Mouse (Mus musculus) CH12.LX (cell line): ENCODE results near the gene Nxf3. TPM values are rescaled to one million over a fixed set of nuclear protein-coding genes. Genes with fewer than 3 reads are reported as not detected.
"Not testable (repeated sequence)": the region's sequence is repeated elsewhere in the genome, so short reads cannot be mapped to it uniquely, and the experiment has no call there.

ENCODE experiments used
- DNase-seq: peaks from one replicate; pipeline ENCODE4 v3.0.0-alpha.2; 2013; ENCODE audit errors: extremely low read depth
- H3K27ac ChIP-seq: 2 replicates; pipeline ENCODE4 v1.5.1; 2012; ENCODE audit warnings: low read depth, mild to moderate bottlenecking, control low read depth, moderate library complexity; ENCODE audit not compliant: insufficient read depth
- H3K27me3 ChIP-seq: replicated peaks from 2 replicates; pipeline ENCODE3; 2012; ENCODE audit warnings: inconsistent platforms
- H3K36me3 ChIP-seq, 2 experiments: replicated peaks in 1 of 2; 2 replicates each; pipeline versions ENCODE3 to v1.6.1; 2012; ENCODE audit warnings: inconsistent platforms in 1 of 2, low read length in 1 of 2, mild to moderate bottlenecking in 1 of 2, mixed read lengths in 1 of 2, moderate library complexity in 1 of 2; ENCODE audit not compliant: control insufficient read depth in 1 of 2, insufficient read depth in 1 of 2
- H3K4me1 ChIP-seq, 2 experiments: 2 replicates each; pipeline ENCODE4 v1.6.1; 2012; ENCODE audit warnings: inconsistent platforms in 1 of 2, moderate library complexity in 1 of 2; ENCODE audit not compliant: insufficient read depth in 2 of 2, control insufficient read depth in 1 of 2
- H3K4me2 ChIP-seq: 2 replicates; pipeline ENCODE4 v1.6.1; 2012; ENCODE audit warnings: low read depth, mild to moderate bottlenecking, control low read depth; ENCODE audit not compliant: poor library complexity, insufficient read depth, severe bottlenecking
- H3K4me3 ChIP-seq, 3 experiments: fragments of 150-350 bp in 1 of 3; sonication (generic) in 1 of 3; replicated peaks in 1 of 3; 2 replicates each; pipeline versions ENCODE3 to v1.5.1; 2011 to 2012; ENCODE audit warnings: low read depth in 2 of 3, low read length in 2 of 3, mild to moderate bottlenecking in 2 of 3, moderate library complexity in 2 of 3, control low read depth in 1 of 3, improper control_type of control experiment in 1 of 3, inconsistent platforms in 1 of 3, mixed read lengths in 1 of 3; ENCODE audit not compliant: poor library complexity in 1 of 3
- H3K79me2 ChIP-seq: replicated peaks from 2 replicates; pipeline ENCODE4 v1.6.1; 2012; ENCODE audit warnings: mild to moderate bottlenecking, moderate library complexity; ENCODE audit not compliant: control insufficient read depth, poor library complexity, insufficient read depth, severe bottlenecking; ENCODE audit errors: extremely low read depth
- H3K9ac ChIP-seq: 2 replicates; pipeline ENCODE4 v1.6.1; 2012; ENCODE audit warnings: low read depth, mild to moderate bottlenecking, control low read depth, moderate library complexity; ENCODE audit not compliant: insufficient read depth
- H3K9me3 ChIP-seq: replicated peaks from 2 replicates; pipeline ENCODE3; 2012; ENCODE audit warnings: low read length, inconsistent platforms, mixed read lengths
- CHD1 ChIP-seq: IDR thresholded peaks from 2 replicates; pipeline ENCODE4 v1.6.1; 2012; ENCODE audit warnings: low read depth, low read length, improper control_type of control experiment, inconsistent platforms
- CHD2 ChIP-seq: IDR thresholded peaks from 2 replicates; pipeline ENCODE4 v1.6.1; 2011; ENCODE audit warnings: low read length, improper control_type of control experiment
- ETS1 ChIP-seq: conservative IDR thresholded peaks from 2 replicates; pipeline ENCODE4 v1.6.1; 2012; ENCODE audit warnings: low read depth, mild to moderate bottlenecking, inconsistent platforms, low read length, improper control_type of control experiment, moderate library complexity
- MAX ChIP-seq: IDR thresholded peaks from 2 replicates; pipeline ENCODE4 v1.6.1; 2011; ENCODE audit warnings: low read length, improper control_type of control experiment
- NRF1 ChIP-seq: IDR thresholded peaks from 2 replicates; pipeline ENCODE4 v1.6.1; 2014; ENCODE audit warnings: low read depth, mild to moderate bottlenecking, inconsistent platforms, low read length, improper control_type of control experiment, moderate library complexity
- PAX5 ChIP-seq: IDR thresholded peaks from 2 replicates; pipeline ENCODE4 v1.6.1; 2012; ENCODE audit warnings: low read length, inconsistent platforms, mixed read lengths
- SIN3A ChIP-seq: IDR thresholded peaks from 2 replicates; pipeline ENCODE4 v1.6.1; 2012; ENCODE audit warnings: low read length, improper control_type of control experiment, inconsistent platforms
- SMC3 ChIP-seq: IDR thresholded peaks from 2 replicates; pipeline ENCODE4 v1.6.1; 2011; ENCODE audit warnings: low read depth, low read length, improper control_type of control experiment
- dilution Hi-C: fragments of 300-500 bp; cut with MboI; formaldehyde crosslinking; loops from 2 replicates; pipeline ENCODE4 v1.14.3; 2020; ENCODE audit warnings: low sequenced_read_pairs; ENCODE audit not compliant: extremely low pct_unique_long_range_greater_than_20kb, extremely low pct_ligation_motif_present
- in situ Hi-C: fragments of 300-500 bp; cut with MboI; formaldehyde crosslinking; loops from 3 replicates; pipeline ENCODE4 v1.14.3; 2019; ENCODE audit warnings: low sequenced_read_pairs, low pct_ligation_motif_present, low pct_unique_long_range_greater_than_20kb, mixed read lengths
- polyA plus RNA-seq: library from polyadenylated mRNA; unstranded; fragments of >175 nt; gene quantifications from 2 replicates; pipeline ENCODE4 v1.2.1, GENCODE M21; 2012; ENCODE audit warnings: low read depth; ENCODE audit not compliant: insufficient read length
- total RNA-seq, 2 experiments: library from RNA; depleted of rRNA; stranded (reverse); fragments of 300-350 nt in 1 of 2; fragments of >200 nt in 1 of 2; gene quantifications; 2 replicates each; pipeline ENCODE4 v1.2.3; 2012 to 2014

Nxf3 gene
- total and polyA plus RNA-seq, 3 experiments = 0.13 to 1.1 TPM; not detected in 1

GRCm38 (mm10) chrX:136092497-136093279 lies 7.6 kb upstream of the Nxf3 start:
- no peaks in the 10 kb centered on the region for H3K27me3 ChIP-seq
- H3K4me2 ChIP-seq = no peak overlapping the region
- dilution Hi-C loops = no loop called here
- no peak for DNase-seq
- H3K9ac ChIP-seq = no peak overlapping the region
- in situ Hi-C loops = no loop called here
- no peaks in the 10 kb centered on the region for H3K79me2 ChIP-seq
- TF ChIP-seq CHD1 = no peak
- no peak for TF ChIP-seq SIN3A
- TF ChIP-seq CHD2 = no peak
- no peak for TF ChIP-seq MAX
- no peak for TF ChIP-seq PAX5
- no peak for TF ChIP-seq NRF1
- TF ChIP-seq ETS1 = no peak
- TF ChIP-seq SMC3 = no peak
- H3K4me1 ChIP-seq = no peaks in the 10 kb centered on the region
- H3K27ac ChIP-seq = no peak overlapping the region
- H3K9me3 ChIP-seq = no peaks in the 10 kb centered on the region
- H3K36me3 ChIP-seq = no peaks in the 10 kb centered on the region
- no peak overlapping the region for H3K4me3 ChIP-seq

DNA sequence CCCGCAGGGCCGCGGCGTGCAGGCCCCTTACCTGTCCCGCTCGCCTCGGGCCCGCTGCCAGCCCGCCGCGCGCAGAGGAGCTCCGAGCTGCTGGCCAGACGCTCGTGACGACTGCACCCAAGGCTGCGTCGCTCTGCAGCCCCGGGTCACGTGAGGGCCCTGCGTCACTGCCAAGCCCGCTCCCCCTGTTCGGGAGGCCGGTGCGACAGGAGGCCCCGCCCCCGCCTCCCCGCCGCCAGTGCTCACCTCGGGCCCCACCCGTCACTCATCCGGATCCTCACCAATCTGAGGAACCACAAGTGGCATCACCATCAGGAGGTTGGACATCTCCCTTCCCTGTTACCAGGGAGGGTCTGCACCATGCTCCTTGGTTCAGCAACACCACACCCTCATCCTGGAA lies 17.0 kb downstream of the Nxf3 start, which contains the start of gene Bex2:
TSS of gene Bex2 (minus strand) at position 217 of the 400 bp plus-strand sequence.
- H3K4me2 ChIP-seq, in situ Hi-C loops: not testable (repeated sequence)

GRCm38 (mm10) chrX:136067201-136067991 lies 17.7 kb downstream of the Nxf3 start:
- H3K4me1 ChIP-seq, H3K79me2 ChIP-seq, dilution Hi-C loops, H3K27me3 ChIP-seq, H3K36me3 ChIP-seq, DNase-seq, H3K4me2 ChIP-seq, in situ Hi-C loops, H3K9ac ChIP-seq, H3K9me3 ChIP-seq, H3K27ac ChIP-seq, H3K4me3 ChIP-seq: not testable (repeated sequence)

More for the DNA sequence above, 17.0 kb downstream of the Nxf3 start, which contains the start of gene Bex2:
- DNase-seq, H3K9ac ChIP-seq, H3K36me3 ChIP-seq, H3K79me2 ChIP-seq, H3K9me3 ChIP-seq, dilution Hi-C loops, H3K27ac ChIP-seq, H3K27me3 ChIP-seq, H3K4me3 ChIP-seq, H3K4me1 ChIP-seq: not testable (repeated sequence)
